Mouse (Mus musculus): ENCODE measurements around the gene Tnni1. TPM values are rescaled to one million over a fixed set of nuclear protein-coding genes. Genes with fewer than 3 reads are reported as not detected.

Tnni1 gene
- polyA plus RNA-seq, 1 experiment from 2014 or later, result 0.56 TPM

DNA sequence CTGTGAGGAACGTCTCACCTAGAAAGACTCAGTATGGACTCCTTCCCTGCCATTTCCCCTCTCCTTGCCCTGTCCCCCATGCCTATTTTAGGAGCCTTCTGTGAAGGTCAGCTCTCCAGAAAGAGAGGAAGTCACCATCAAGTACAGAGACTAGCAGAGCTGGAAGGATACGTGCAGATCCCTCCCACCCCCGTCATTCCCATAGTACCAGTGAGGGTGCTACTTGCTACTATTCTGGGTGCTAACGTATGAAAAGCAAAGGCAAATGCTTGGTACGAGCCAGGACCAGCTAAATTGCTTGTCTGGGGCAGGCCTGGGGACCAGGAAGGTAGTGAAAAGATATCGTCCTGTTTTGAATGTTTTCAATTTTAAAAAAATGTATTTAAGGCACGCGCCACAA lies 21.9 kb upstream of the Tnni1 start:
- H3K4me1 ChIP-seq, result no peaks in the 10 kb centered on the region
- no peak overlapping the region for H3K9ac ChIP-seq
- no peaks in the 10 kb centered on the region for H3K9me3 ChIP-seq
- H3K27ac ChIP-seq, result no peak overlapping the region
- 80% methylated on average over 8 of the region's 8 CpGs for WGBS
- no peak overlapping the region for H3K4me3 ChIP-seq
- no peak for ATAC-seq (replicated peaks)
- no peaks in the 10 kb centered on the region for H3K27me3 ChIP-seq (replicated peaks)
- no peak overlapping the region for H3K4me2 ChIP-seq
- no peaks in the 10 kb centered on the region for H3K36me3 ChIP-seq (replicated peaks)

DNA sequence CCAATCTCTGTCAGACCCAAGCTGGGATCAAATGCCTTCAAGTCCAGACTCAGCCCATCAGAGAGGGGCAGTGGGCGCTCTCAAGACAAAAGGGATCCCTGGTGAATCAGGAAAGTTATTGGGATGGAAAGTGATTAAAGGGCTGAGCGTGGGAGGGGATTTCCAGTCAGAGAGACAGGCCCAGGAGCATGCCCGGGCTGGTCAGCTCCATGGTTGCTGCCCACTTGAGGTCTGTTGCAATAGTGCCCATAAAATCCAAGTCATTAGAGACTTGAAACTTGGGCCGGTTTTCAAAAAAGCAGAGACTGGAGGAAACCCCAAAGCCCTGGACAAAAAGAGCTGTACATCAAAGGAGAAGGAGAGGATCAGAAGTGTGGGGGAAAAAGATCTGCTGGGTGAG lies 19.5 kb upstream of the Tnni1 start:
- H3K4me2 ChIP-seq, result no peak overlapping the region
- H3K27ac ChIP-seq, result no peak overlapping the region
- no peak overlapping the region for H3K4me3 ChIP-seq
- WGBS, result 40% methylated on average over 4 of the region's 4 CpGs
- no peaks in the 10 kb centered on the region for H3K9me3 ChIP-seq
- no peak for ATAC-seq (replicated peaks)
- H3K27me3 ChIP-seq (replicated peaks), result peaks cover 2% of the 10 kb centered on the region; the same call in 1 of the 2 replicates
- no peak overlapping the region for H3K9ac ChIP-seq
- no peaks in the 10 kb centered on the region for H3K36me3 ChIP-seq (replicated peaks)
- H3K4me1 ChIP-seq, result no peaks in the 10 kb centered on the region

DNA sequence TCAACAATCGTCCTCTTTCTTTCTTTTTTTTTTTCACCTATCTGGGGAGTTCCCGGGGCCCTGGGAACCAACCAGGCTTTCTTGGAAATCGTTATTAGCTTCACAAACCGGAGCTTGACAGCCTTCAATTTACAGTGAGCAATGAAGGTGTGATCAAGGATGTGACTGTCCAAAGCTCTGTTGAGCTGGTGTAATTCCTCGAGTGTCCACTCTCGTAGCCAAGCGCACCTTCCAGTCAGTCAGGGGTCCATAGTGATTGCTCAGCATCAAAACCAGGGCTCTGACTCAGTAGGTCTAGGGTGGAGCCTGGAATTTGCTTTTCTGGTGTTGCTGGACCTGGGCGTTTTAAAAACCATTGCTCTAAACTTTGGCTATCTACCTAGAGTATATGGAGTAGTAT lies 19.0 kb upstream of the Tnni1 start:
- Histone ChIP-seq H3K4me1 (no peaks in the 10 kb centered on the region), H3K27me3 (replicated peaks) (peaks cover 3% of the 10 kb centered on the region; the same call in 1 of the 2 replicates), H3K4me2 (no peak overlapping the region), H3K9me3 (no peaks in the 10 kb centered on the region), H3K27ac (no peak overlapping the region), H3K4me3 (no peak overlapping the region), H3K9ac (no peak overlapping the region), H3K36me3 (replicated peaks) (no peaks in the 10 kb centered on the region)
- no peak for ATAC-seq (replicated peaks)
- WGBS, result 75% methylated on average over 8 of the region's 8 CpGs

DNA sequence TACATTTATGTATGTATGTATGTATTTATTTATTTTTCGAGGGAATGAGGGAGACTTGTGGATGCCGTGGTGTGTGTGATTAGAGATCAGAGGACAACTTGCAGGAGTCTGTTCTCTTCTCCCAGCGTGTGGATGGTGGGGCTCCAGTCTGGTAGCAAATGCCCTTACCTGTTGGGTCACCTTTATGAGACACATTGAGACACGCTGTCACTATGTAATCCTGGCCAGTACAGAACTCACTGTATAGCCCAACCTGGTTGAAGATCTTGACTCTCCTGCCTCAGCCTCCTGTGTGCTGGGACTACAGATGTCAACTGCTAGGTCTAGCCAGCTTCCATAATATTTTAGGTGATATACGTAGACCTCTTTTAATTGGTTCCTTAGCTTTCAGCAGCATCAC lies 17.5 kb upstream of the Tnni1 start:
- ATAC-seq (replicated peaks), result no peak
- WGBS, result 89% methylated on average over 5 of the region's 5 CpGs

DNA sequence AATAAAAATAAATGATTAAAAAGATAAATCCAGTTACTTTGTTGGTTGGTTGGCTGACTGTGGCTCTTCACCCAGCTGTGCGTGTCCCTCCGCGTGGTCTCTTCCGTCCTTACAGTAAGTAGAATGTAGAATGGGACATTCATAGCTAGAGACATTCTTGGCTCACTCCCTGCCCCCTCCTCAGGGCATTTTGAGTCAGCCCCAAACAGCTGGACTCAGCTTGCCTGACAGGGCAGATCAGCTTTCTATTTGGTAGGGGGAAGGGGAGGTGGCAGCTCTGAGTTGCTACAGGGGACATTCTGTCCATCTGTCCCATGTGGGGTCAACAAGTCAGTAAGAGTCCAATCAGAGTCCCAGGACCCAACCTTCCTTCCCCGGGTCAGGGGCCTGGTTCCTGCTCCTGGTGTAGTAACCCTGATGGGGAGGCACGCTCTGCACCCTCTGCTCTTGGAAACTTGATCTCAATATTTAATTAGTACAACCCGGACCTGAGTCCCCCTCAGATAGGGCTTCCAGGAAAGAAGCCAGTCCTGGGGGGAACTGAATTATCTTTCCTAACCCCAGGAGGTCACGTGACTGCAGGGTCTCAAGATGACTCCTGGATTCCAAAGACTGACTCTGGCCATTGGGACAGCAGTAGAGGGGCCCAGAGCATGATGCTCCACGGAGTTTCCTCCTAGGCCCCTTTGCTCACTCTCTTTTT lies 15.6 kb upstream of the Tnni1 start:
- ATAC-seq (replicated peaks), result no peak
- Histone ChIP-seq H3K36me3 (replicated peaks) (no peaks in the 10 kb centered on the region), H3K9ac (no peak overlapping the region), H3K9me3 (no peaks in the 10 kb centered on the region), H3K4me3 (no peak overlapping the region), H3K4me2 (no peak overlapping the region), H3K27me3 (replicated peaks) (peaks cover 3% of the 10 kb centered on the region; the same call in 1 of the 2 replicates), H3K27ac (no peak overlapping the region), H3K4me1 (peaks cover 20% of the 10 kb centered on the region)
- WGBS, result 88% methylated on average over 9 of the region's 9 CpGs

More for the DNA sequence above, 17.5 kb upstream of the Tnni1 start:
- Histone ChIP-seq H3K9me3 (no peaks in the 10 kb centered on the region), H3K4me3 (no peak overlapping the region), H3K4me1 (peaks cover 9% of the 10 kb centered on the region), H3K4me2 (no peak overlapping the region), H3K9ac (no peak overlapping the region), H3K27ac (no peak overlapping the region), H3K36me3 (replicated peaks) (no peaks in the 10 kb centered on the region), H3K27me3 (replicated peaks) (peaks cover 3% of the 10 kb centered on the region; the same call in 1 of the 2 replicates)

DNA sequence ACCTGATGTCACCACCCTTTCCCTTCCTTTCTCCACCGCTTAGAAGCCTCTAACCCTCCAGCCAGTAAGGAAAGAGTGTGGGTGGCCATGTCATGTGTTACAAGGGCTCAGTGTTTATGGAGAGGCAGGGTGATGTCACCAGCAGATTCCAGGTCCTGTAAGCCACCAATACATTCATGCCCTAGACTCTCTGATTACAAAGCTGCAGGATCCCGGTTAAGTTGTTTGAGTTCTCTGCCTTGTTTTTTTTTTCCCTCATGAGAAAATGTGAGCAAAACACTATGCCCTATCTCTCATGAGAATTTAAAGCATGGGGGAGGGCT lies 15.1 kb upstream of the Tnni1 start:
- no peak for ATAC-seq (replicated peaks)
- peaks cover 3% of the 10 kb centered on the region; the same call in 1 of the 2 replicates for H3K27me3 ChIP-seq (replicated peaks)
- no peak overlapping the region for H3K9ac ChIP-seq
- no peaks in the 10 kb centered on the region for H3K9me3 ChIP-seq
- peaks cover 20% of the 10 kb centered on the region for H3K4me1 ChIP-seq
- H3K36me3 ChIP-seq (replicated peaks), result no peaks in the 10 kb centered on the region
- WGBS, result 69% methylated on average over 2 of the region's 2 CpGs
- H3K27ac ChIP-seq, result no peak overlapping the region
- no peak overlapping the region for H3K4me2 ChIP-seq
- H3K4me3 ChIP-seq, result no peak overlapping the region

DNA sequence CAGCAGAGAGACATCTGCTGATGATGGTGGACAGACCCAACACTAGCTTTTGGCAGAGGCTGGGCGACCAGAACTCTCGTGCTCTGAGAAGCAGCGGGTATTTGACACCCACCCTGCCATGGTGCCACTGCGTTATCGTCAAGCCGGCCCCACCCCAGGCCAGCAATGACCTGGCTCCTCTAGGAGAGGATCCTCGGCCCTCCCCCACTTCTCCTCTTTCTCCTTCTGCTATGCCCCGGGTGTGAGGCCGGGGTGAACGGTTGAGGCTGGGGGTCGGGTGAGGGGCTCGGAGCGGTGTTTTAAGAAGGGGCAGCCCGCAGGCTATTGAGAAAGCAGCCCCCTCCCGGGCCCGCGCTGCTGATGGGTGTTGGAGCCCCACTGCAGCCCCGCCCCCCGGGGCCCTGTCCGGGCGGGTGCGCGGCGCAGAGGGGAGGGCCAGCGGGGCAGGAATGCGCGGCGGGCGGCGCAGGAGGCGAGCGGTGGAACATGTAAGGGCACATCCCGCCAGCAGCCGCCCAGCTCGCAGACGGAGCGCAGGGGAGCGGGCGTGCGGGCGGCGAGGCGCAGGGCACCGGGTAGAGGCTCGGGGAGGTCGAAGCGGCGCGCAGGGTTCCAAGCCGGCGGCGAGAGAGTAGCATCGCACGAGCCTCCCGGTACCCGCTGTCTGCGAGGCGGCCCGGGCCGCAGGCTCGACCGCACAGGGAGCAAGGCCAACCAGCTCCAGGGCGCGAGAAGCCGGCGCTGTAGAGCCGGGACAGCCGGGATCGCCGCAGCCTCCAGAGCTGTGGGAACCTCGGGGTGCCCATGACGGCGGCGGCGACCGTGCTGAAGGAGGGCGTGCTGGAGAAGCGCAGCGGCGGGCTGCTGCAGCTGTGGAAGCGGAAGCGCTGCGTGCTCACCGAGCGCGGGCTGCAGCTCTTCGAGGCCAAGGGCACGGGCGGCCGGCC lies 13.3 kb upstream of the Tnni1 start, which contains the start of gene Phlda3:
Gene Phlda3 (plus strand): TSS at position 475 of the 947 bp plus-strand sequence.
- H3K27ac ChIP-seq, result peak within 1 kb of the TSS; percentile 73
- H3K4me2 ChIP-seq, result peak within 1 kb of the TSS; percentile 92
- H3K9ac ChIP-seq, result peak within 1 kb of the TSS; percentile 65
- no peaks in the 10 kb centered on the region for H3K9me3 ChIP-seq
- H3K36me3 ChIP-seq (replicated peaks), result no peaks in the 10 kb centered on the region
- WGBS, result under 1% methylated on average over 88 of the region's 90 CpGs
- H3K4me1 ChIP-seq, result peaks cover 21% of the 10 kb centered on the region
- H3K4me3 ChIP-seq, result peak within 1 kb of the TSS; percentile 59
- H3K27me3 ChIP-seq (replicated peaks), result peaks cover 3% of the 10 kb centered on the region; the same call in 1 of the 2 replicates
- ATAC-seq (replicated peaks), result peak; percentile 91

DNA sequence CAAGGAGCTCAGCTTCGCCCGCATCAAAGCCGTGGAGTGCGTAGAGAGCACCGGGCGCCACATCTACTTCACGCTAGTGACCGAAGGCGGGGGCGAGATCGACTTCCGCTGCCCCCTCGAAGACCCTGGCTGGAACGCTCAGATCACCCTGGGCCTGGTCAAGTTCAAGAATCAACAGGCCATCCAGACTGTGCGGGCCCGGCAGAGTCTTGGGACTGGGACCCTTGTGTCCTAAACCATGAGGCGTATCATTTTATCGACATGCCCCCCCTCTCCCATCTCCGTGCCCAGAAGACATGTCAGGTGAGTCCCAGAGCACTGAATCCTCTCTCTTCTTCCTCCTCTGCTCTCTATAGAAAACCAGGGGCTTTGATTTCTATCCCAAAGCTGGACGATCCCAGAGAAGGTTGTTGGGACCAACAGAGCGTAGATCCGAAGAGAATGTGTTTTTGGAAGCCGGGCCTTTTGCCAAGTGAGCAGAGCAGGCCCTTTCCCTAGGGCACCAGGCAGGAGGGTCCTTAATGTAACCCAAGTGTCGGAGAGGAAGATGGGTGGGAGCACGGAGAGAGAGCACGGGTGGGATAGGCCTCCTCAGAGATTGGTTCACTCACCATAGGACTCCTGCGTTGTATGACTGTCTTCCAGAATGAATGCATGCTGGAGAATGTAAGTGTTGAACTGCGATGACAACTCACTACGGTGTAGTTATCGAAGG lies 12.5 kb upstream of the Tnni1 start:
- Histone ChIP-seq H3K4me3 (peak overlapping the region; percentile 59), H3K9me3 (no peaks in the 10 kb centered on the region), H3K27ac (peak overlapping the region; percentile 73), H3K4me2 (peak overlapping the region; percentile 92), H3K4me1 (peaks cover 28% of the 10 kb centered on the region), H3K36me3 (replicated peaks) (no peaks in the 10 kb centered on the region), H3K9ac (peak overlapping the region; percentile 65), H3K27me3 (replicated peaks) (peaks cover 3% of the 10 kb centered on the region; the same call in 1 of the 2 replicates)
- ATAC-seq (replicated peaks), result peak; percentile 58
- whole genome bisulfite sequencing, result 29% methylated on average over 30 of the region's 30 CpGs

DNA sequence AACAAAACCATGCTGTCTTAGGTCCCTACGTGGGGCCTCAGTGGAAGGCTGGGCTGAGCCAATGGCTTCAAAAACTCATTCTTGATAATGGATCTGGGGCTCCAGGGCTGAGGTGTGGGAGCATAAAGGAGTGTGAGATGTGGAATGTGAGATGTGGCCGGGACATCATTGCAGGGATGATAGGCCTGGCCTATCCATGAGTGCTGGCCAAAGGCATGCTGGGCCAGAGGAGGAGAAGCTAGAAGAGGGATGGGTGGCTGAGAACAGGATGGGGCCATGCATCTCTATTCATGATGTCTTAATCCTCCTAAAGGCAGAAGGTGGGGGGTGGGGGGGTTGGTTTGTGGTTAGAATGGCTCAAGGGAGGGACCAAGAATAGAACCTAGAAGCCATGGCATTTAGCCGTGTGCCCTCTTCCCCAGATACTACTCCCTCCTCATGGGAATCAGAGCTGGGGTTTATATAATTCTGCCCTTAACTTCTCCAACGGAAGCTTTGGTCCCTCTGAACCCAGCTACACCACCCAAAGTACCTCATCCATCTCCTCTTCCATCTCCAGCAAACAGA lies 11.8 kb upstream of the Tnni1 start:
- Histone ChIP-seq H3K9ac (no peak overlapping the region), H3K36me3 (replicated peaks) (no peaks in the 10 kb centered on the region), H3K4me1 (peaks cover 31% of the 10 kb centered on the region), H3K9me3 (no peaks in the 10 kb centered on the region), H3K27ac (no peak overlapping the region), H3K4me3 (peak overlapping the region; percentile 59), H3K4me2 (peak overlapping the region; percentile 92), H3K27me3 (replicated peaks) (peaks cover 3% of the 10 kb centered on the region; the same call in 1 of the 2 replicates)
- ATAC-seq (replicated peaks), result no peak
- 84% methylated on average over 4 of the region's 4 CpGs for WGBS

DNA sequence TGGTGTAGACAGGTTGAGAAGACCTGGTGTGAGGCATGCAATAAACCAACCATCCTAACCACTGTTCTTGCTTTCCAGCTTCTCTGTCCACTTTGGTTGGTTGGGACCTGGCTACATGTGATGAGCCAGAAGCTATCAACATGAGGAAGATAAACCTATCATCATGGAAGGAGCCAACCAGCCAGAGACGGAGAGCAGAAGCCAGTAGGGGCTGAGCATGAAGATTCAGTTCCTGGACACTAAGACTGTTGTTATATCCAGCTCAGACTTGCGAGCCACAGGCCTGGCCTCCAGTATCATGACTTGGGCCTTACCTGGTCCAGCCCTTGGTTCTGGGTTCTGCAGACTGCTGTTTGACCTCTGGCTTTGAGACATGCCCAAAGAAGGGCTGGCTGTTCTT lies 10.8 kb upstream of the Tnni1 start:
- WGBS, result 92% methylated on average over 2 of the region's 2 CpGs
- H3K4me1 ChIP-seq, result peaks cover 32% of the 10 kb centered on the region
- H3K27ac ChIP-seq, result no peak overlapping the region
- no peak for ATAC-seq (replicated peaks)
- no peak overlapping the region for H3K9ac ChIP-seq
- no peak overlapping the region for H3K4me3 ChIP-seq
- peaks cover 3% of the 10 kb centered on the region; the same call in 1 of the 2 replicates for H3K27me3 ChIP-seq (replicated peaks)
- H3K4me2 ChIP-seq, result no peak overlapping the region
- H3K36me3 ChIP-seq (replicated peaks), result no peaks in the 10 kb centered on the region
- no peaks in the 10 kb centered on the region for H3K9me3 ChIP-seq

DNA sequence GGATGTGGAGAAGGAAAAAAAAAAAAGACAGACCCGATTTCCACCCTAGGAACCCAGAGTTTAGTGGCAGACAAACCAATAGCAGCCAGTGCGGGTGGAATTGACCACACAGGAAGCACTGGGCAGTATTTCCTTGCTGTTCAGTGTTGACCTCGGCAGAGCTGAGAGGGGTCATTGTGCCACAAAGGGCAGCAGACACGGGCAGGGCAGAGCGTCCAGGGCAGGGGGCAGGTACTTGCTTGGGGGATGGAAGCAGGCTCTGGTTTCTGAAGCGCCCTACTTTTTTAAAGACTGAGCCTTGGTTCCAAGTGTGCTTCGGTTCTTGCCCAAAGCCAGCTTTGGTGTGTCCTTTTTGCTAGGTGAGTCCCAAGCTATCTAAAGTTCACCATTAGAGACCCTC lies 9.0 kb upstream of the Tnni1 start:
- H3K4me2 ChIP-seq, result no peak overlapping the region
- H3K9ac ChIP-seq, result no peak overlapping the region
- ATAC-seq (replicated peaks), result no peak
- H3K36me3 ChIP-seq (replicated peaks), result no peaks in the 10 kb centered on the region
- no peaks in the 10 kb centered on the region for H3K27me3 ChIP-seq (replicated peaks)
- H3K4me1 ChIP-seq, result peaks cover 32% of the 10 kb centered on the region
- WGBS, result 82% methylated on average over 7 of the region's 7 CpGs
- no peaks in the 10 kb centered on the region for H3K9me3 ChIP-seq
- no peak overlapping the region for H3K4me3 ChIP-seq
- no peak overlapping the region for H3K27ac ChIP-seq

Data from midbrain, embryonic 15.5 days (tissue).